25 mouse cellular contexts compared by ENCODE assay signal in the genomic region with DNA sequence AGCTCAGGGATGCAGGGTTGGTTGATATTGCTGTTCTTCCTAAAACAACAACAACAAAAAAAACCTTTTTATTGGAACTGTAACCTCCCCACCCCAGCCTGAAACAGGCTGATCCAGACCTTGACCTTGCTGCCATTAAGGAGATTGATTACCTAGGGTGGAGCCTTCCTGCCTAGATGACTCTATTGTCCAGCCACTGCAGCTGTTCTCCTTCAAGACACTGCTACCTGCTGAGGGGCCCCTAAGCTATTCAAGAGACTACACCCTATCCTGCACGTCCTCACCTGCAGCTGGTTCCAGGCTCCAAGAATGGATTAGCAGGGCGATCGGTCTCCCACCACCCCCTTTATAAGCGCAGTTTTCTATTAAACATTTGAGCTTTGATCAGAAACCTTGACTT. TPM values are rescaled to one million over a fixed set of nuclear protein-coding genes. Genes with fewer than 3 reads are reported as not detected.
DNase-seq lines count a peak whose midpoint lies in the region; ATAC-seq and TF ChIP-seq lines count a peak whose summit lies in the region.
"Had no signal": no experiment of that assay in that cellular context is flagged by ENCODE, and none has a peak within 500 bp of the region (broad histone marks: within the 10 kb centered on the region; RNA-seq: fewer than 3 reads in every experiment).

No protein-coding gene starts in this region.

- no peak overlapping the region for H3K9ac ChIP-seq in ES-Bruce4 (ENCODE audit: low read depth, poor library complexity, severe bottlenecking)
- H3K9ac ChIP-seq: embryonic facial prominence, embryonic 12.5 days; forebrain, embryonic 13.5 days; forebrain, embryonic 15.5 days; forebrain, postnatal 0 days had no signal

- TF ChIP-seq CTCF in ES-Bruce4 (IDR thresholded peaks at IDR 0.05; ENCODE audit: low read depth, low read length): no peak

- H3K4me3 ChIP-seq in ES-Bruce4 (ENCODE audit: low read depth, low read length): no peak overlapping the region
- H3K4me3 ChIP-seq: embryonic facial prominence, embryonic 10.5 days; embryonic facial prominence, embryonic 12.5 days; forebrain, embryonic 13.5 days; forebrain, embryonic 15.5 days had no signal

- no peaks in the 10 kb centered on the region for H3K27me3 ChIP-seq in ES-Bruce4 (ENCODE audit: control insufficient read depth, insufficient read depth, low read length, poor library complexity, severe bottlenecking)
- H3K27me3 ChIP-seq: embryonic facial prominence, embryonic 12.5 days; forebrain, embryonic 13.5 days; forebrain, embryonic 15.5 days; Patski had no signal

- no peak for ATAC-seq in granulocyte monocyte progenitor cell, adult 5-6 weeks (replicated peaks; ENCODE audit: poor library complexity, severe bottlenecking)
- ATAC-seq: activated CD4-positive, CD25-positive, alpha-beta regulatory T cell, adult 4 months; forebrain, embryonic 13.5 days; forebrain, embryonic 15.5 days; forebrain, postnatal 0 days; Patski had no signal

- no peak for TF ChIP-seq POLR2A in ES-Bruce4 (IDR thresholded peaks at IDR 0.05; ENCODE audit: insufficient read depth, low read length)

- peaks cover 34% of the 10 kb centered on the region for H3K9me3 ChIP-seq in ES-Bruce4 (replicated peaks; ENCODE audit: control insufficient read depth, insufficient read depth, low read length, poor library complexity, severe bottlenecking)

- peak; percentile 70; the same call in 1 of the 2 replicates for TF ChIP-seq EP300 in ES-Bruce4 (IDR thresholded peaks at IDR 0.05; ENCODE audit: insufficient read depth, low read depth, low read length)

- peak overlapping the region; percentile 97 for H3K27ac ChIP-seq in ES-Bruce4 (ENCODE audit: insufficient read depth, low read length)
- H3K27ac ChIP-seq: embryonic facial prominence, embryonic 10.5 days; embryonic facial prominence, embryonic 12.5 days; forebrain, embryonic 13.5 days; forebrain, embryonic 15.5 days had no signal

- DNase-seq in ES-CJ7 (ENCODE audit: low read depth, low spot score) (peak; percentile 86), R1 (ENCODE audit: low read depth, low spot score) (peak; percentile 91)
- no peak for DNase-seq in layer of hippocampus, adult 9-11 months
- DNase-seq in spleen, adult 18-20 months: no peak
- DNase-seq: adrenal gland, adult 8-10 months; adrenal gland, postnatal 14 days; adrenal gland, postnatal 36 days; cerebellum, adult 11-12 months; cerebellum, adult 2 months; cerebellum, adult 9-10 months; cerebellum, postnatal 25 days; forebrain, postnatal 0 days had no signal

- no peaks in the 10 kb centered on the region for H3K36me3 ChIP-seq in ES-Bruce4 (ENCODE audit: control insufficient read depth, insufficient read depth, low read length, poor library complexity, severe bottlenecking)
- H3K36me3 ChIP-seq: embryonic facial prominence, embryonic 10.5 days; embryonic facial prominence, embryonic 12.5 days; forebrain, embryonic 15.5 days; G1E had no signal

- H3K4me1 ChIP-seq in ES-Bruce4 (ENCODE audit: control insufficient read depth, insufficient read depth, low read length): no peaks in the 10 kb centered on the region
- H3K4me1 ChIP-seq: embryonic facial prominence, embryonic 10.5 days; embryonic facial prominence, embryonic 12.5 days; forebrain, embryonic 13.5 days; forebrain, embryonic 15.5 days had no signal

RNA-seq across cellular contexts. Expression of a gene that starts 54.4 kb away (rescaled TPM):
- not detected in 2 replicates for polyA plus RNA-seq in ES-Bruce4 (2011; ENCODE audit: insufficient read depth, insufficient read length, low read depth, missing spikeins)
- not detected in 2 replicates for total RNA-seq in granulocyte monocyte progenitor cell, adult 5-6 weeks (2014; fragmentation: Nextera tagmentation)
- total RNA-seq in granulocyte monocyte progenitor cell, adult 5-6 weeks (2017): not detected in 2 replicates
- total RNA-seq: adrenal gland, postnatal 14 days; adrenal gland, postnatal 36 days; forebrain, postnatal 0 days; G1E had no signal
- polyA plus RNA-seq: C2C12; cerebellum, adult 2 months; cortical plate, adult 2 months; embryonic facial prominence, embryonic 10.5 days; embryonic facial prominence, embryonic 12.5 days; embryonic facial prominence, embryonic 14.5 days; forebrain, embryonic 11.5 days; forebrain, embryonic 13.5 days; forebrain, embryonic 15.5 days; forebrain, postnatal 0 days; G1E; Patski had no signal

Comparison
In these comparisons a context has a peak if more than half of its experiments do, and no peak if none do; other contexts are left out.
1. DNase-seq: peak in ES-CJ7 (single experiment) and R1 (single experiment); none in layer of hippocampus, adult 9-11 months (single experiment) and spleen, adult 18-20 months (0 of 2).